Mouse (Mus musculus) C2C12 (cell line): Measurements from ENCODE around the gene A3galt2.

Experiments
- CEBPB ChIP-seq: IDR thresholded peaks from one replicate; pipeline ENCODE4 v1.6.1; 2011; ENCODE audit warnings: low read depth, mild to moderate bottlenecking, control low read depth, moderate library complexity
- CTCF ChIP-seq: IDR thresholded peaks from one replicate; pipeline ENCODE4 v1.5.1; 2011; ENCODE audit not compliant: control insufficient read depth, insufficient read depth, insufficient read length
- FOSL1 ChIP-seq: IDR thresholded peaks from one replicate; pipeline ENCODE4 v1.8.0; 2011; ENCODE audit warnings: mild to moderate bottlenecking, low read length; ENCODE audit not compliant: poor library complexity, insufficient read depth, severe bottlenecking
- MYOD1 ChIP-seq: IDR thresholded peaks from one replicate; pipeline ENCODE4 v1.6.1; 2011; ENCODE audit warnings: low read depth; ENCODE audit not compliant: control insufficient read depth, insufficient read length
- MYOG ChIP-seq: IDR thresholded peaks from one replicate; pipeline ENCODE4 v1.6.1; 2011; ENCODE audit not compliant: control insufficient read depth, insufficient read length; ENCODE audit errors: extremely low read depth

- no peak for TF ChIP-seq CTCF
- TF ChIP-seq CEBPB = no peak
- TF ChIP-seq MYOG = no peak
- no peak for TF ChIP-seq FOSL1
- no peak for TF ChIP-seq MYOD1
Measured at GRCm38 (mm10) chr4:128734721-128735671, 20.2 kb upstream of the A3galt2 start.
